Mouse (Mus musculus): Measurements from ENCODE around the gene Cybc1.

DNA sequence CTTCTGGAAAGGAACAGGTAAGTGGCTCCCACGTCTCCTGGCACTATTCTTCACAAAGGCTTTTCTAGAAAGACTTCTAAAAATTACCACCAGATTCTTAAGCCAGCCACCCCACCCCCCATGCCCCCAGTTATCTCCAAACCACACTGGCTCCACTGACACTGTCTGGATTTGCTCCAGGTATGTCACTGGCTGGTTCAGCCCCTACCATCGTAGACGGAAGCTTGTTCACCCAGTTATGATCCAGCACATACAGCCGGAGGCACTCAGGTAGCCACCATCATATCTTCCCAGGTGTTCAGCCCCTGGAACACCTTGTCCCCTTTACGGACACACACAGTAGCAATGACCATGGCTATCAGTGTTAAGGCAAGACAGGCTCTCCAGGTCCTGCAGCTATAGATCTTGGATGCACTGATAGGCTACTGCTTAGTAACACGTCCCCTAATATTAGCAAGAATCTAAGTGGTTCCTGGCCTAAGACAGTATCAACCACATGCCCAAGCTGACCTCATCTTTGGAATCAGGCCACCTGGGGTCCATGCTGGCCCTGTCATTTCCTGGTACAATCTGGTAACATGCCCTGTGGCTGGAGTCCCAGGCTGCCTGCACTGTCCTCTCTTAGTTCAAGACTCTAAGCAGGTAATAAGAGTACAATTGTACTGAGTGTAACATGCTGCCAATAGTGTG, 7.7 kb downstream of the Cybc1 start:
- TF ChIP-seq CTCF (conservative IDR thresholded peaks at IDR 0.05; ENCODE audit: low read length) (no peak), POU5F1 (IDR thresholded peaks at IDR 0.05; ENCODE audit: borderline replicate concordance, low read length) (no peak)
